Mouse (Mus musculus) forebrain, embryonic 14.5 days (tissue): ENCODE measurements around the gene Arhgap6. TPM values are rescaled to one million over a fixed set of nuclear protein-coding genes. Genes with fewer than 3 reads are reported as not detected.

Experiments
- ATAC-seq: fragments of 200-750 bp; cut with Nextera tagmentation; 2 replicates; pipeline ENCODE4 v1.8.0; 2017; ENCODE audit warnings: mild to moderate bottlenecking, moderate library complexity
- DNase-seq: peaks from one replicate; pipeline ENCODE4 v3.0.0-alpha.2; 2015; ENCODE audit warnings: low spot score
- H3K27ac ChIP-seq: fragments of 300-500 bp; sonication (generic); 2 replicates; pipeline ENCODE4 v1.5.1; 2014; ENCODE audit warnings: low read depth, mild to moderate bottlenecking, control low read depth, low read length, moderate library complexity
- H3K27me3 ChIP-seq: fragments of 300-500 bp; sonication (generic); replicated peaks from 2 replicates; pipeline ENCODE4 v1.6.1; 2014; ENCODE audit warnings: low read length, control low read depth, mixed read lengths; ENCODE audit not compliant: control insufficient read depth, insufficient read depth
- H3K36me3 ChIP-seq: fragments of 300-500 bp; sonication (generic); 2 replicates; pipeline ENCODE4 v1.6.1; 2014; ENCODE audit warnings: low read length, control low read depth; ENCODE audit not compliant: control insufficient read depth, insufficient read depth
- H3K4me1 ChIP-seq: fragments of 300-500 bp; sonication (generic); 2 replicates; pipeline ENCODE4 v1.6.1; 2014; ENCODE audit warnings: antibody characterized with exemption, low read length, control low read depth; ENCODE audit not compliant: control insufficient read depth, insufficient read depth
- H3K4me2 ChIP-seq: fragments of 300-500 bp; sonication (generic); 2 replicates; pipeline ENCODE4 v1.6.1; 2014; ENCODE audit warnings: mild to moderate bottlenecking, control low read depth, low read length
- H3K4me3 ChIP-seq: fragments of 300-500 bp; sonication (generic); 2 replicates; pipeline ENCODE4 v1.5.1; 2014; ENCODE audit warnings: low read depth, low read length, control low read depth
- H3K9ac ChIP-seq: fragments of 300-500 bp; sonication (generic); 2 replicates; pipeline ENCODE4 v1.6.1; 2014; ENCODE audit warnings: mild to moderate bottlenecking, low read length, control low read depth, moderate library complexity
- H3K9me3 ChIP-seq: fragments of 300-500 bp; sonication (generic); replicated peaks from 2 replicates; pipeline ENCODE4 v1.6.1; 2016; ENCODE audit warnings: low read length, control low read depth, mixed read lengths; ENCODE audit not compliant: control insufficient read depth
- WGBS: fragments of 180-500 bp; shearing (Covaris S2); extraction: QIAGEN DNeasy Blood & Tissue Kit; methylation state at CpG from one replicate; pipeline ENCODE4 v1.1.7; 2014; 5-methylcytosine and 5-hydroxymethylcytosine counted together
- polyA plus RNA-seq: library from polyadenylated mRNA; unstranded; fragments of >200 nt; fragmentation: Nextera tagmentation; extraction: Ambion mirVana; gene quantifications from 2 replicates; pipeline ENCODE4 v1.2.1, GENCODE M21; 2014

The Arhgap6 gene
- polyA plus RNA-seq, 1 experiment from 2014 or later, result 0.51 TPM

- H3K9ac ChIP-seq, result no peak overlapping the region
- no peaks in the 10 kb centered on the region for H3K4me1 ChIP-seq
- ATAC-seq (no peak), DNase-seq (no peak)
- no peak overlapping the region for H3K27ac ChIP-seq
- no peak overlapping the region for H3K4me2 ChIP-seq
- H3K36me3 ChIP-seq, result no peaks in the 10 kb centered on the region
- no peak overlapping the region for H3K4me3 ChIP-seq
- no peaks in the 10 kb centered on the region for H3K27me3 ChIP-seq
- H3K9me3 ChIP-seq, result no peaks in the 10 kb centered on the region
Measured at GRCm38 (mm10) chrX:168848062-168848461, 53.2 kb downstream of the Arhgap6 start.

DNA sequence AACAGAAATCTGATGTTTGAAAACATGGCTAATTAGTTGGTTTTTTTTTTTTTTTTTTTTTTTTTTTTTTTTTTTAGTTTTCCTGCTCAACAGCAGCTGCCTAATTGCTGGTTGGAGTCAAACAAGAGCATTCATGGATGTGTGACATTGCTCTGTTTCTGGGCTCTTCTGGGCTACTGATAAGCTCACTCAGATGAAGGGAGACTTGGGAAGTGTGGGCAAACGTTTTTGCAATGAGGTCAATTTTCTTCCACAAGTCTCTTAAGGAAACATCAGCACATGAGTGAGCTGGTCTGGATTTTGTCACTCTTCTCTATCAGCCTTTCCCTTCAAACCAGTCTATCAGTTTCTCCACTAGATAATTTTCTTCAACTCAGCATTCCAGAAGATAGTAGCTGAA is 79.8 kb downstream of the Arhgap6 start:
- H3K36me3 ChIP-seq, result no peaks in the 10 kb centered on the region
- DNase-seq (no peak), ATAC-seq (no peak)
- no peak overlapping the region for H3K9ac ChIP-seq
- no peaks in the 10 kb centered on the region for H3K27me3 ChIP-seq
- no peaks in the 10 kb centered on the region for H3K9me3 ChIP-seq
- 56% methylated on average over 1 of the region's 1 CpGs for WGBS
- no peak overlapping the region for H3K27ac ChIP-seq
- no peaks in the 10 kb centered on the region for H3K4me1 ChIP-seq
- no peak overlapping the region for H3K4me2 ChIP-seq
- H3K4me3 ChIP-seq, result no peak overlapping the region

DNA sequence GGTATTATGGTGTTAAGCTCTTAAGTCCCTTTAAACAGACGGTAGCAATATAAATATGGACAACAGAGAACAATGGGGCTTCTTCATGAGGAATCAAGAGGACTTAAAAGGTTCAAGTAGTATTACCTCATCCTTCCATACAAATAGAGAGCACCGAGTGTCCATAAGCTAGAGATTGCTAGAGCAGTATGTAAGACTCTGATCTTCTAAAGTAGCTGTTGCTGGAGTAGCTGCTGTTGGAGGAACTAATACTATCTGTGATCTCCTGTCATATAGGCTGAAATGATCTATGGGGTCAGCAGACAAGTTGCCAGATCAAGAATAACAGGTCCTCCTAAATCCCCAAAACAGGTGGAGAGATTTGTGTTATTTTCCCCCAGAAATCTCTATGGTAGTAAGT is 108.7 kb downstream of the Arhgap6 start:
- H3K4me1 ChIP-seq, result no peaks in the 10 kb centered on the region
- DNase-seq, result no peak
- no peak overlapping the region for H3K27ac ChIP-seq
- no peak for ATAC-seq
- WGBS, result 78% methylated on average over 2 of the region's 2 CpGs
- H3K9me3 ChIP-seq, result no peaks in the 10 kb centered on the region
- H3K4me2 ChIP-seq, result no peak overlapping the region
- no peak overlapping the region for H3K9ac ChIP-seq
- H3K4me3 ChIP-seq, result no peak overlapping the region
- H3K27me3 ChIP-seq, result no peaks in the 10 kb centered on the region
- H3K36me3 ChIP-seq, result no peaks in the 10 kb centered on the region

GRCm38 (mm10) chrX:168904086-168904485 is 109.2 kb downstream of the Arhgap6 start:
- no peak overlapping the region for H3K4me3 ChIP-seq
- H3K4me2 ChIP-seq, result no peak overlapping the region
- H3K4me1 ChIP-seq, result no peaks in the 10 kb centered on the region
- H3K27ac ChIP-seq, result no peak overlapping the region
- no peak for DNase-seq
- H3K9me3 ChIP-seq, result no peaks in the 10 kb centered on the region
- no peaks in the 10 kb centered on the region for H3K36me3 ChIP-seq
- no peak overlapping the region for H3K9ac ChIP-seq
- 84% methylated on average over 3 of the region's 3 CpGs for WGBS
- no peak for ATAC-seq
- H3K27me3 ChIP-seq, result no peaks in the 10 kb centered on the region

DNA sequence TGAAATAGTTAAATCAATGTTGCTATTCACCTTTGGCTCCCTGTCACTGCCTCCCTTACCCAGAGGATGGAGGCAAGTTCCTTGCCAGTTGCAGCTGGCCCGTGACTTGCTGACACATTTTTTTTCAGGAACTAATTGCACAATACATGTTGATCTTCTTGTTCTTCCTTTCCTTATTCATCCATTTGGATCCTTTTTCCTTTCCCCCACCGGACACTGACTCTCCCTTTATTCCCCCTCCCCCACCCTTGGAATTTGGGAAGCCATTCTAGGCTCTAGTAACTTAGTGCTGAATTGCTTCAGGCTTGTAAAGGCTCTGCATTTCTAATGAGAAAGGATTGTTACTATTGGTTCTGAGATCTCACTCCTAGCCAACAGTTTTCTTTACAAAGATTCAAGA is 112.7 kb downstream of the Arhgap6 start:
- Histone ChIP-seq H3K9me3 (no peaks in the 10 kb centered on the region), H3K9ac (no peak overlapping the region), H3K4me2 (no peak overlapping the region), H3K36me3 (no peaks in the 10 kb centered on the region), H3K4me3 (no peak overlapping the region), H3K27me3 (no peaks in the 10 kb centered on the region), H3K27ac (no peak overlapping the region), H3K4me1 (no peaks in the 10 kb centered on the region)
- DNase-seq (no peak), ATAC-seq (no peak)
- 50% methylated on average over 2 of the region's 2 CpGs for WGBS

GRCm38 (mm10) chrX:168913519-168913918 is 118.6 kb downstream of the Arhgap6 start:
- Histone ChIP-seq H3K9me3 (no peaks in the 10 kb centered on the region), H3K27ac (no peak overlapping the region)
- no peak for ATAC-seq

DNA sequence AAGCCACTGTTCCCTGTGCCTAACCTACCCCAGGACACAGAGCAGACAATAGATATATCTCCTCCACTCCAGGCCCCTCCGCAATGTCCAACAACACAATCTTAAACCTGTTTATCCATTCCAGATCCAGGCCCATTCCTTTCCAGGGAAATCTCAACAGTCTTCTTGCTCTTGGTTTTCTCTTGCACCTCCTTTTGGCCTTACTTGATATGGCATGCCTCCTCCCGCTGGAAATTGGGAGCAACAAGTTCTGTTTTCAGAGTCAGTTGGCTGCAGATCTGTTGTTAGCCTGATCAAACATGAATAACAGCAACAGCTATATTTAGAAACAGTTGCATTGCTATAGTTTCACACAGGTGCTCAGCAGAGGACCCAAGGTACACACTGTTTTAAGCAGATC is 126.0 kb downstream of the Arhgap6 start:
- no peak for DNase-seq
- WGBS, result 75% methylated on average over 2 of the region's 2 CpGs

More at GRCm38 (mm10) chrX:168913519-168913918, 118.6 kb downstream of the Arhgap6 start:
- H3K4me2 ChIP-seq, result no peak overlapping the region
- H3K4me3 ChIP-seq, result no peak overlapping the region
- H3K9ac ChIP-seq, result no peak overlapping the region
- DNase-seq, result no peak
- no peaks in the 10 kb centered on the region for H3K4me1 ChIP-seq
- no peaks in the 10 kb centered on the region for H3K27me3 ChIP-seq
- H3K36me3 ChIP-seq, result no peaks in the 10 kb centered on the region

GRCm38 (mm10) chrX:168932420-168932819 is 137.5 kb downstream of the Arhgap6 start:
- WGBS, result 71% methylated on average over 1 of the region's 1 CpGs
- H3K4me3 ChIP-seq, result no peak overlapping the region
- no peak for ATAC-seq
- H3K9ac ChIP-seq, result no peak overlapping the region
- no peaks in the 10 kb centered on the region for H3K27me3 ChIP-seq
- no peaks in the 10 kb centered on the region for H3K36me3 ChIP-seq
- H3K4me2 ChIP-seq, result no peak overlapping the region
- no peaks in the 10 kb centered on the region for H3K4me1 ChIP-seq
- no peak for DNase-seq
- H3K9me3 ChIP-seq, result no peaks in the 10 kb centered on the region
- H3K27ac ChIP-seq, result no peak overlapping the region

More for the DNA sequence above, 126.0 kb downstream of the Arhgap6 start:
- ATAC-seq, result no peak
- Histone ChIP-seq H3K27ac (no peak overlapping the region), H3K9ac (no peak overlapping the region), H3K36me3 (no peaks in the 10 kb centered on the region), H3K4me3 (no peak overlapping the region), H3K4me1 (no peaks in the 10 kb centered on the region), H3K4me2 (no peak overlapping the region), H3K27me3 (no peaks in the 10 kb centered on the region), H3K9me3 (no peaks in the 10 kb centered on the region)

DNA sequence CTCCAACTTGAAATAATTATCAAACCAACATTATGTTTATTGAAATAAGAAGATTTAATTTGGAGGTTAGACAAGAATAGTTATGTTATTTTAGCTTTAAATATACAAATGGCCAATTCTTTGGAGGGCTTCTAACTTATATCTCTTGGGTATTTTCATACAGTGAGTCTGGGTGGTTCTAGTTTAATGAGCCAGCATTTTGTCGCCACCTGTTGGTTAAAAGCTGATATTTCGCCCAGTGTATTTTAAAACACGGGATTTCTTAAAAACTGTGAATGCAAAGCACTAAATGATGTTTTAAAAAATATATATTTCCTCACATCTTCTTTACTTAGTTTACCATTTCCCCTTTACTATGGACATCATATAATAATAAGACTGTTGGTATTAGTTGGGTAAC is 140.5 kb downstream of the Arhgap6 start:
- H3K4me2 ChIP-seq, result no peak overlapping the region
- H3K9me3 ChIP-seq, result no peaks in the 10 kb centered on the region
- no peak overlapping the region for H3K9ac ChIP-seq
- no peaks in the 10 kb centered on the region for H3K27me3 ChIP-seq
- WGBS, result 11% methylated on average over 3 of the region's 3 CpGs
- no peaks in the 10 kb centered on the region for H3K36me3 ChIP-seq
- DNase-seq (peak; percentile 53), ATAC-seq (no peak)
- no peak overlapping the region for H3K4me3 ChIP-seq
- no peak overlapping the region for H3K27ac ChIP-seq
- no peaks in the 10 kb centered on the region for H3K4me1 ChIP-seq
